Mouse (Mus musculus): ENCODE data around the gene Bean1. TPM values are rescaled to one million over a fixed set of nuclear protein-coding genes. Genes with fewer than 3 reads are reported as not detected.

Bean1 gene
- polyA plus RNA-seq, 1 experiment, result not detected

- H3K9me3 ChIP-seq (ENCODE audit: control insufficient read depth, low read length), result peaks cover 15% of the 10 kb centered on the region
- H3K4me1 ChIP-seq (ENCODE audit: control insufficient read depth), result no peaks in the 10 kb centered on the region
- H3K4me3 ChIP-seq (replicated peaks), result no peak overlapping the region
- TF ChIP-seq GATA1 (IDR thresholded peaks at IDR 0.05; ENCODE audit: low read length) (no peak), TAL1 (IDR thresholded peaks at IDR 0.05; ENCODE audit: low read length) (no peak)
- H3K36me3 ChIP-seq (ENCODE audit: control insufficient read depth), result no peaks in the 10 kb centered on the region
- H3K27me3 ChIP-seq (ENCODE audit: control insufficient read depth), result no peaks in the 10 kb centered on the region
Observed at GRCm38 (mm10) chr8:104160731-104161130, 9.5 kb upstream of the Bean1 start.

- H3K4me1 ChIP-seq (ENCODE audit: control insufficient read depth), result no peaks in the 10 kb centered on the region
- TF ChIP-seq TAL1 (IDR thresholded peaks at IDR 0.05; ENCODE audit: low read length) (no peak), GATA1 (IDR thresholded peaks at IDR 0.05; ENCODE audit: low read length) (no peak)
- peaks cover 48% of the 10 kb centered on the region for H3K27me3 ChIP-seq (ENCODE audit: control insufficient read depth)
- H3K36me3 ChIP-seq (ENCODE audit: control insufficient read depth), result no peaks in the 10 kb centered on the region
- no peaks in the 10 kb centered on the region for H3K9me3 ChIP-seq (ENCODE audit: control insufficient read depth, low read length)
- no peak overlapping the region for H3K4me3 ChIP-seq (replicated peaks)
Observed at GRCm38 (mm10) chr8:104169461-104169860, 781 bp upstream of the Bean1 start.

- Histone ChIP-seq H3K9me3 (ENCODE audit: control insufficient read depth, low read length) (no peaks in the 10 kb centered on the region), H3K4me1 (ENCODE audit: control insufficient read depth) (no peaks in the 10 kb centered on the region), H3K36me3 (ENCODE audit: control insufficient read depth) (no peaks in the 10 kb centered on the region), H3K27me3 (ENCODE audit: control insufficient read depth) (peaks cover 48% of the 10 kb centered on the region), H3K4me3 (replicated peaks) (no peak overlapping the region)
- TF ChIP-seq GATA1 (IDR thresholded peaks at IDR 0.05; ENCODE audit: low read length) (no peak), TAL1 (IDR thresholded peaks at IDR 0.05; ENCODE audit: low read length) (no peak)
Observed at GRCm38 (mm10) chr8:104171050-104171620, 893 bp downstream of the Bean1 start.

DNA sequence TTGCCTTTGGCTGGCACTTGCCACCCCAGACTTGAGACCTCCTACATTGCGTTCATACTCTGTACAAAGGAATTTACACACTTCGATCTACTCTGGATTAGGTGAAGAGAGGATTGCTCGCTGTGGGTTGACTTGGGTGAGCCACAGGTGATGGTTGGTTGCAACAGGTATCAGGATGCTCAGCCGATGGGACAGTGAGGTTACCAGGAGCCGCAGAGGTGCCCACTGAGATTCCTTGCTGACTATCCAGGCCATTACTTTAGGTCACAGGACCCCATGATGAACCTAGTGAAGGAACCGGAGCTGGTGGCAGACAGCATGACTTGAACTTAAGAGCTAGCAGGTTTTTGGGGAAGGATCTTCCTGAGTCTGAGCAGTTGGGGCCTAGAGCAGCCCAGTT is 2.2 kb downstream of the Bean1 start:
- Histone ChIP-seq H3K36me3 (ENCODE audit: control insufficient read depth) (no peaks in the 10 kb centered on the region), H3K27me3 (ENCODE audit: control insufficient read depth) (peaks cover 48% of the 10 kb centered on the region), H3K9me3 (ENCODE audit: control insufficient read depth, low read length) (no peaks in the 10 kb centered on the region), H3K4me1 (ENCODE audit: control insufficient read depth) (no peaks in the 10 kb centered on the region), H3K4me3 (replicated peaks) (no peak overlapping the region)
- TF ChIP-seq TAL1 (IDR thresholded peaks at IDR 0.05; ENCODE audit: low read length), result no peak
- TF ChIP-seq GATA1 (IDR thresholded peaks at IDR 0.05; ENCODE audit: low read length), result no peak

- Histone ChIP-seq H3K36me3 (ENCODE audit: control insufficient read depth) (no peaks in the 10 kb centered on the region), H3K4me3 (replicated peaks) (no peak overlapping the region)
- TF ChIP-seq GATA1 (IDR thresholded peaks at IDR 0.05; ENCODE audit: low read length) (no peak), TAL1 (IDR thresholded peaks at IDR 0.05; ENCODE audit: low read length) (no peak)
Observed at GRCm38 (mm10) chr8:104175848-104176527, 5.7 kb downstream of the Bean1 start.

GRCm38 (mm10) chr8:104177054-104177453 is 6.8 kb downstream of the Bean1 start:
- Histone ChIP-seq H3K36me3 (ENCODE audit: control insufficient read depth) (no peaks in the 10 kb centered on the region), H3K4me3 (replicated peaks) (no peak overlapping the region), H3K27me3 (ENCODE audit: control insufficient read depth) (peaks cover 14% of the 10 kb centered on the region), H3K4me1 (ENCODE audit: control insufficient read depth) (no peaks in the 10 kb centered on the region), H3K9me3 (ENCODE audit: control insufficient read depth, low read length) (no peaks in the 10 kb centered on the region)
- TF ChIP-seq GATA1 (IDR thresholded peaks at IDR 0.05; ENCODE audit: low read length) (no peak), TAL1 (IDR thresholded peaks at IDR 0.05; ENCODE audit: low read length) (no peak)

More at GRCm38 (mm10) chr8:104175848-104176527, 5.7 kb downstream of the Bean1 start:
- no peaks in the 10 kb centered on the region for H3K4me1 ChIP-seq (ENCODE audit: control insufficient read depth)
- peaks cover 24% of the 10 kb centered on the region for H3K27me3 ChIP-seq (ENCODE audit: control insufficient read depth)
- no peaks in the 10 kb centered on the region for H3K9me3 ChIP-seq (ENCODE audit: control insufficient read depth, low read length)

- H3K9me3 ChIP-seq (ENCODE audit: control insufficient read depth, low read length), result no peaks in the 10 kb centered on the region
- H3K27me3 ChIP-seq (ENCODE audit: control insufficient read depth), result no peaks in the 10 kb centered on the region
- TF ChIP-seq GATA1 (IDR thresholded peaks at IDR 0.05; ENCODE audit: low read length), result no peak
- TF ChIP-seq TAL1 (IDR thresholded peaks at IDR 0.05; ENCODE audit: low read length), result no peak
- no peaks in the 10 kb centered on the region for H3K36me3 ChIP-seq (ENCODE audit: control insufficient read depth)
- H3K4me3 ChIP-seq (replicated peaks), result no peak overlapping the region
- H3K4me1 ChIP-seq (ENCODE audit: control insufficient read depth), result no peaks in the 10 kb centered on the region
Observed at GRCm38 (mm10) chr8:104184905-104185304, 14.7 kb downstream of the Bean1 start.

GRCm38 (mm10) chr8:104186827-104187226 is 16.6 kb downstream of the Bean1 start:
- H3K9me3 ChIP-seq (ENCODE audit: control insufficient read depth, low read length), result no peaks in the 10 kb centered on the region
- TF ChIP-seq GATA1 (IDR thresholded peaks at IDR 0.05; ENCODE audit: low read length), result no peak
- no peaks in the 10 kb centered on the region for H3K4me1 ChIP-seq (ENCODE audit: control insufficient read depth)
- no peaks in the 10 kb centered on the region; the same call in 1 of the 2 replicates for H3K27me3 ChIP-seq (ENCODE audit: control insufficient read depth)
- no peak overlapping the region for H3K4me3 ChIP-seq (replicated peaks)
- no peaks in the 10 kb centered on the region for H3K36me3 ChIP-seq (ENCODE audit: control insufficient read depth)

DNA sequence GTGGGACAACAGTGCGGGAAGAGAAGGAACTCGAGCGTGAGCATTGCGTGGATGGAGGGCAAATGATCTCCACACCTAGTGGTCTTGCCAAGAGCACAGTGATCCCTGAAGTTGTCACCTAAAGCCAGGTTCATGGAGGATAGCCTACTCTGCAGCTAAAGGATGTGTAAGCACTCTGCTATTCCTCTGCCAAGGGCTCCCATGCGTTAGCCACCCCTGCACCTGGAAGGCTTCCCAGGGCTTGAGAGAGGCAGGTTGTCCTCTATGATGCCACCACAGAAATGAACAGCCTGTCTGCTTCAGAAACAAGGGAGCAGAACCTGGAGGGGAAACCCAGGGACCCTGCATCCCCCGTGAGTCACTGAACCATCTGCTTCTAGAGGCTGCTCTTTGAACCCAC is 17.4 kb downstream of the Bean1 start:
- Histone ChIP-seq H3K36me3 (ENCODE audit: control insufficient read depth) (no peaks in the 10 kb centered on the region), H3K4me1 (ENCODE audit: control insufficient read depth) (no peaks in the 10 kb centered on the region), H3K9me3 (ENCODE audit: control insufficient read depth, low read length) (no peaks in the 10 kb centered on the region), H3K4me3 (replicated peaks) (no peak overlapping the region), H3K27me3 (ENCODE audit: control insufficient read depth) (no peaks in the 10 kb centered on the region; the same call in 1 of the 2 replicates)
- no peak for TF ChIP-seq TAL1 (IDR thresholded peaks at IDR 0.05; ENCODE audit: low read length)
- no peak for TF ChIP-seq GATA1 (IDR thresholded peaks at IDR 0.05; ENCODE audit: low read length)

Data from erythroblast, embryonic 14.5 days (primary cell).